Mouse (Mus musculus): ENCODE data around the gene Ccdc12.

DNA sequence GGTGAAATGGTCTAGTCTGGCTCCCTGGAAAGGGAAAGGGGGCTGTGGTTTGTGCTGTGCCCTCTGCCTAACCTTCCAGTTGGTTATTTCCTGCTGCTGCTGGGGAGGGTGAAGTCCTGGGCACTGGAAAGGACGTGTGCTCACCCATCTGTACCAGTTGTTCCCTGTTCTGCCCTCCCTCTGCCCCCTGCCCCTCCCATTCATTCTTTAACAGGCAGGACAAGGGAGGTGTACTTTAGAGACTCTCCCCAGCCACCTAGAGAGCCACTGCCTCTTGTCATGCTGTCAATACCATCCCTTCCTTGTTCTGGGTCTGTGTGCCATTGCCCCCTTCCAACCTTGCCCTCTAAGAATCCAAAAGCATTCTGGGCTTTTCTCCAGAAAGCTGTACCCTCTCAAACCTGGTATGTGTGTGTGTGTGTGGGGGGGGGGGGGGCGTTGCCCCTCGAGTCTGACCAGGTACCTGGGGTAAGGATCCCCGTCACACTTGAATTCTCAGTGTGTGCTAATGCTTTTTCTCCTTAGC lies 27.3 kb downstream of the Ccdc12 start:
- TF ChIP-seq GATA1 (IDR thresholded peaks at IDR 0.05; ENCODE audit: low read length) (no peak), TAL1 (IDR thresholded peaks at IDR 0.05; ENCODE audit: low read length) (no peak)

Data from erythroblast, embryonic 14.5 days (primary cell).